Mouse (Mus musculus) splenic B cell, adult 2 months (primary cell): ENCODE measurements around the gene Gm5799.
"Not testable (repeated sequence)": the region's sequence is repeated elsewhere in the genome, so short reads cannot be mapped to it uniquely, and the experiment has no call there.

ENCODE experiments used
- DNase-seq: peaks from one replicate; pipeline ENCODE4 v3.0.0-alpha.2; 2011; ENCODE audit warnings: low read depth, low spot score
- H3K27me3 ChIP-seq: 2 replicates; pipeline ENCODE4 v1.6.1; 2012; ENCODE audit warnings: mild to moderate bottlenecking, low read length, moderate library complexity, mixed read lengths; ENCODE audit not compliant: control insufficient read depth, poor library complexity, insufficient read depth, severe bottlenecking
- H3K36me3 ChIP-seq: 2 replicates; pipeline ENCODE4 v1.6.1; 2012; ENCODE audit warnings: mild to moderate bottlenecking, low read length, moderate library complexity, mixed read lengths; ENCODE audit not compliant: control insufficient read depth, poor library complexity, insufficient read depth, severe bottlenecking

Gm5799 gene

DNA sequence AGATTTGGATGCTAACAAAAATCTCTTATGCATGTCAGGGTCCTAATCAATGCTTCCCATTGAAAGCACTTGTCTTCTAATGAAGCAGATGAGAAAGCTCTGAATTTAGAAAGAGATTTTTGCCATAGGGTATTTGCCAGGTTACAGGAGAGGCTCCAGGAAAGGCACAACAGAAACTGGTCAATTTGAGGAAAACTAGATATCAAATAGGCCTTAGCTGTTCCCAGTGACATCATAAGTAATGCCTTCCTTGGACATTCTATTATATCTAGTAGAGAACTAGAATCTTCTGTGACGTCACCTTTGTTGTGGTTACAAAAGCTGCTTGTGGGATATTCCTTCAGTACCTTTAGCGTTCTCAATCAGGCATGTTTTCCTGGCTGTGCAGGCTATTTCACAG, at the start of gene Gm5799:
Gene Gm5799, plus strand, starts transcription at position 301 of the 400 bp plus-strand sequence.
- H3K36me3 ChIP-seq, DNase-seq, H3K27me3 ChIP-seq: not testable (repeated sequence)

DNA sequence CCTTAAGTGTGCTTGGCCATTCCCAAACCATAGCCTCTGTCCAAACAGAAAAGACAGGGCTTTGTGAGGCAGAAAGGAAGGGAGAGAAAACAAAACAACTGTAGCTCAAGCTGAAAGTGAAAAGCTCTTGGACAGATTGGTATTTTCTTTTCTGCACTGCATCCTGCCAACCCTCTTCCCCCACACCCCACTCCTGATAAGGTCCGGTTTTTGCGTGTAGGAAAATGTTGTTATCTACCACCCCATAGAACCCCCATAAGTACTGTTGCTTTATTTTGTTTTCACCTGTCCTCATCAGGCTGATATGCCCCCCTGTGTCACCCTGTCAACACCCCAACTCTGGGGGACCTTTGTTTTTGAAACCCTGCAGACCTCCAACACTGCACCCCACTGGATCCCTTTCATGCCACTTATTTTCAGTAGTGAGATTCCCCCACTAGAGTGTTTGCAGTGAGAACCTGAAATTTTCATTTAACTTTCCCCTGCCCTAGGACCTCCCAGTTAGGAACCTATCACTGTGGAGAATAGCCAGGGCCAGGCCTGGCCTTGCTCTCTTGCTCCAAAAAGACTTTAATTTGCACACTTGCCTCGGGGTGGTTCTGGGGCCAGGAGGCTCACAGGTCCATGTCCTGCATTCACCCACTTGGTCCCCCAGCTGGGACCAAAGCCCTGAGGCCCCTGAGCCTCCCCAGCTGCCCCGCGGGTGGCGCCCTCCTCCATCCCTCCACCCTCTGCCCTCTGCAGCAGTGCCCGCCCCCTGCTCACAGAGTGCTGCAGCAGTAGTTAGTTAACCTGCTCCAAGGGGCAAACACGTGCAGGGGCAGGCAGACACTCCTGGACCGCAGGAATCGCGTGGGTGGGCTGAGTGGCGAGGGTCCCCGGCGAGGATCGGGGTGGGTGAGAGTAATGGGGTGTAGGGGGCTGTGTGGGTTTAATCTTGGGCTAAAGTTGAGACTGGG, 12.0 kb upstream of the Gm5799 start:
- not testable (repeated sequence) for H3K27me3 ChIP-seq, H3K36me3 ChIP-seq
- DNase-seq: peak; percentile 0

DNA sequence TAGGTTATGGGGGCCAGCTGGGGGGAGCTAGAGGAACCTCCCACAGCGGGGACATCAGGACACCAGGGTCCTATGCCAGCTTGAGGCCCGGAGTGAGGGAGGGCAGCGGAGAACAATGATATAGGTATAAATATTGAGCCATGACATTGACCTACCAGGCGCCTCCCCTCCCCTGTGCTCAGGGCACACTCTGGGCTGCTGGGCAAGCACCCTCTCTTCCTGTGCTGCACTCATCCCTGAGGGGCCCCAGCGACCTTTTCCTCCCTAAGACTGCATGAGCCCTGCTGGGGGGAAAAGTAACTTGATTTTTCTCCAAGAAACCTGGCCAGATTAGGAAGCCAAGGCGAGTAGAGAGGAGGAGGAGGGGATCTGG, 11.4 kb upstream of the Gm5799 start:
- not testable (repeated sequence) for H3K36me3 ChIP-seq, H3K27me3 ChIP-seq, DNase-seq

DNA sequence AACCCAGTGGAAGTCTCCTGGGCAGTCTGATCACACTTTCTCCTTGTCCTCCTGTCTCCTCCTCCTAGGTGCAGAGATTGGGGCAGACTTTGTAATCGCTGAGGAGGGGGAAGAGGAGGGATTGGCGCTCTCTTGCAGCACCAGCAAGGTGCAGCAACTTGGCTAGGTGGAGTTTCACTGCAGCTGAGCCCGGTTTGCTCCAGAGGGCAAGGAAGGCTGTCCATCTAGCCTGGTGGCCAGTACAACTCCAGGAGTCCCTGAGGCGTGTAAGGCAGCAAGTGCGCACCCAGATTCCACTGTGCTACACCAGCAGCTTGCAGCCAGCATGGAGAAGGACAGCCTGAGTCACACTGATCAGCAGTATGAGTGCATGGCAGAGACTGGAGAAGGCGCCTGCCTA, 11.0 kb upstream of the Gm5799 start:
- H3K36me3 ChIP-seq, H3K27me3 ChIP-seq: not testable (repeated sequence)
- DNase-seq: peak; percentile 0

DNA sequence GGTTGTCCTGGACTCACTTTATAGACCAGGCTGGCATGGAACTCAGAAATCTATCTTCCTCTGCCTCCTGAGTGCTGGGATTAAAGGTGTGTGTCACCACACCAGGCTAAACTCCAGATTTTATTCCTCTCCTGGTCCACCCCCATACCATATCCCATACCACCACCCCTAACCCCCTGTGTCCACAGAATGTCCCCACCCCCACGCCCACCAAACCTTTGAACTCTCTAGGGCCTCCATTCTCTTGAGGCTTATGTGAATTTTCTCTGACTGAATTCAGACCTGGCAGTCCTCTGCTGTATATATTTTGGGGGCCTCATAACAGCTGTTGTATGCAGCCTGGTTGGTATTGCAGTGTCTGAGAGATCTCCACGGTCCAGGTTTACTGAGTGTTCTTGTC, 5.2 kb upstream of the Gm5799 start:
- not testable (repeated sequence) for DNase-seq, H3K36me3 ChIP-seq, H3K27me3 ChIP-seq

DNA sequence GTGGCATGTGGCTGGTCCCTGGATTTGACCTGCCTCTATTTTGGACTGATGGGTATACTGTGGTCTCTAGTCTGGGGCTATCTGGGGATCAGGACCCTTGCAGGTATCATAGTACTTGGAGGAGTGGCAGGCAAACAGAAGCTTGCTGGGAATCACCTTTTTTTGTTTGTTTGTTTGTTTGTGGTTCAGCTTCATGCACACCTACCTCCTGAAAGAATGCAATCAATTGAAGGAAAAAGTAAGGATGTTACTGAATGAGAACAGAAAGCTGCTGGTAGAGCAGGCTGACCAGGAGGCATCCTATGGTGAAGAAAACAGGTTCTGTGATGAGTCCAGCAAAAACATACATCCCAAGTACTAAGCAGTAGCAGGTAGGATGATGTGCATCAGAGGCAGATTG, 2.9 kb downstream of the Gm5799 start:
- not testable (repeated sequence) for DNase-seq, H3K27me3 ChIP-seq, H3K36me3 ChIP-seq

DNA sequence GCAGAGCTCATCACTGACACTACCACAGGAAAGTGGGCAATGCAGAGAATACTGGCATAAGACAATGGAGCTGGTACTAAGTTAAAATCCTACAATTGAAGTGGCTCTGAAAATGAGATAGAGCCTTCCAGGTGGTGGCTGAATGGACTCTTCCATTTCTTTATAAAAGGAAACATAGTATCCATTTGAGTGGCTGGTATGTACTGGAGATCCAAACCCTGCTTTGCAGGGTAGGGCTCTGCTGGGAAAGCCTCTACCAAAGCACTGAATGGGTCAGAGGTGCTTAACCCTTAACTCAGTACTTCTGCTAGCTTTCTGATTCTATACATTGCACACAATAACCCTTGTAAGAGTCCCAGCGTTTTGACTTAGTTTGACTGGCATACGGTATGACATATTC, 8.9 kb downstream of the Gm5799 start:
- not testable (repeated sequence) for DNase-seq, H3K36me3 ChIP-seq, H3K27me3 ChIP-seq

DNA sequence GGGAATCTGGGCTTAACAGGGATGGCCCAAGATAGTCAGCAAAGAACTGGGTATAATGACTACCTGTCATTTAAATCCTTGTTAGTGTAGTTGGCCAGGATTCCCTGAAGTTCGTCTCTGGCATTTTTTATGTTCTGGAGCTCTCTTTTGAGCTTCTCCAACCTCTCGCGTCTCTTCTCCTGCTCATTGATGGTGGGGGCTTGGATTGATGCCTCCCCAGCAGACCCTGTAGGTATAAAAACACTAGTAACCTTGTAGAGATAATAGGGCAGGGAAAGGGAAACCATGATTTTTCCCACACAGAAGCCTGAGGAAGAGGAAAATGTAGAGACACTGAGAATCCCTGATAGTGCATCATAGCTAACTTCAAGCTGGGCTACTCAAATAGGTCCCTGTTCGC, 34.6 kb downstream of the Gm5799 start:
- DNase-seq, H3K27me3 ChIP-seq: not testable (repeated sequence)

DNA sequence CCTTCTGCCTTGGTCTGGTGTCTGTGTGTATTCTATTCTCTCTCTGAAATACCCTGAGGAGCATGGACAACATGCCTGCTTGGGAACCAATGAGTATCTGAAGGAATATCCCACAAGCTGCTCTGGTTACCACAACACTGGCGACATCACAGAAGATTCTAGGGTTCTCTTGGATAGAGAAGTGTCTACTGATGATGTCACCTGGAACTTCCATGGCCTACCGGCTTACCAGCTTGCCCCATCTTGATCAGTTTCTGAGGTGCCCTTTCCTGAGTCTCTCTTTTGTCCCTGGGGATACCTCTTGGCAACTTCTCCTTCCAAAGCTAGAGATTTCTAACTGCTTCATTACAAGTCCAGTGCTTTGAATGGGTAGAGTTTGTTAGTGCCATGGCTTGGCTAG, 35.7 kb downstream of the Gm5799 start, which contains the start of gene Gm17654:
Gene Gm17654, minus strand, starts transcription at position 101 of the 400 bp plus-strand sequence.
- H3K27me3 ChIP-seq, H3K36me3 ChIP-seq, DNase-seq: not testable (repeated sequence)

More for the DNA sequence above, 34.6 kb downstream of the Gm5799 start:
- H3K36me3 ChIP-seq: not testable (repeated sequence)
